In genomic region chr2:27875786-27876185, GRCm38 (mm10) we compare ENCODE assay signal across 22 mouse cellular contexts. TPM values are rescaled to one million over a fixed set of nuclear protein-coding genes. Genes with fewer than 3 reads are reported as not detected.
A peak's percentile ranks its signal among the peaks of the same experiment; 100 is the strongest.
DNase-seq lines count a peak whose midpoint lies in the region; ATAC-seq and TF ChIP-seq lines count a peak whose summit lies in the region.
"Had no signal": no experiment of that assay in that cellular context is flagged by ENCODE, and none has a peak within 500 bp of the region (broad histone marks: within the 10 kb centered on the region; RNA-seq: fewer than 3 reads in every experiment).

No protein-coding gene starts in this region.

- H3K36me3 ChIP-seq in forebrain, postnatal 0 days (ENCODE audit: insufficient read depth): no peaks in the 10 kb centered on the region
- H3K36me3 ChIP-seq in forebrain, embryonic 11.5 days (ENCODE audit: control insufficient read depth, insufficient read depth, low read length): no peaks in the 10 kb centered on the region
- H3K36me3 ChIP-seq: embryonic facial prominence, embryonic 15.5 days; forebrain, embryonic 10.5 days; heart, embryonic 12.5 days; hindbrain, embryonic 15.5 days had no signal

- no peak overlapping the region for H3K27ac ChIP-seq in forebrain, postnatal 0 days (ENCODE audit: low read depth, low read length)
- H3K27ac ChIP-seq in forebrain, embryonic 11.5 days (ENCODE audit: low read depth, low read length): no peak overlapping the region
- no peak overlapping the region for H3K27ac ChIP-seq in layer of hippocampus, adult 2 months
- H3K27ac ChIP-seq: embryonic facial prominence, embryonic 15.5 days; forebrain, embryonic 10.5 days; gastrocnemius, adult 2 months; hindbrain, embryonic 15.5 days had no signal

- WGBS in forebrain, postnatal 0 days: 73% methylated on average over 5 of the region's 5 CpGs
- 76% methylated on average over 5 of the region's 5 CpGs for WGBS in forebrain, embryonic 11.5 days

- H3K4me3 ChIP-seq in forebrain, postnatal 0 days (ENCODE audit: low read depth, low read length): no peak overlapping the region
- H3K4me3 ChIP-seq in forebrain, embryonic 11.5 days (ENCODE audit: low read depth, low read length): no peak overlapping the region
- no peak overlapping the region for H3K4me3 ChIP-seq in layer of hippocampus, adult 2 months
- H3K4me3 ChIP-seq: embryonic facial prominence, embryonic 15.5 days; erythroblast, embryonic 14.5 days; forebrain, embryonic 10.5 days; gastrocnemius, adult 2 months; heart, embryonic 12.5 days; hindbrain, embryonic 15.5 days had no signal

- H3K9ac ChIP-seq in forebrain, postnatal 0 days: no peak overlapping the region
- no peak overlapping the region for H3K9ac ChIP-seq in forebrain, embryonic 11.5 days (ENCODE audit: low read length)
- H3K9ac ChIP-seq: embryonic facial prominence, embryonic 15.5 days; heart, embryonic 12.5 days; hindbrain, embryonic 15.5 days had no signal

- no peak for TF ChIP-seq POLR2A in brain, embryonic 14.5 days (IDR thresholded peaks at IDR 0.05; ENCODE audit: borderline replicate concordance, extremely low read depth, insufficient read depth, insufficient read length, poor library complexity, severe bottlenecking)

- TF ChIP-seq CTCF in forebrain, postnatal 0 days (IDR thresholded peaks at IDR 0.05; ENCODE audit: low read depth): no peak
- TF ChIP-seq CTCF in layer of hippocampus, adult 2 months (conservative IDR thresholded peaks at IDR 0.05): no peak
- TF ChIP-seq CTCF in brain, embryonic 14.5 days (IDR thresholded peaks at IDR 0.05; ENCODE audit: borderline replicate concordance, extremely low read depth, insufficient read depth, insufficient read length): no peak

- no peaks in the 10 kb centered on the region; the same call in 1 of the 2 replicates for H3K4me1 ChIP-seq in forebrain, postnatal 0 days (ENCODE audit: insufficient read depth)
- no peaks in the 10 kb centered on the region for H3K4me1 ChIP-seq in forebrain, embryonic 11.5 days (replicated peaks; ENCODE audit: control insufficient read depth, insufficient read depth, low read length)
- H3K4me1 ChIP-seq: forebrain, embryonic 10.5 days had no signal

- H3K4me2 ChIP-seq in forebrain, postnatal 0 days (ENCODE audit: low read depth): no peak overlapping the region
- H3K4me2 ChIP-seq in forebrain, embryonic 11.5 days (ENCODE audit: low read depth, low read length, severe bottlenecking): no peak overlapping the region
- H3K4me2 ChIP-seq: embryonic facial prominence, embryonic 15.5 days; heart, embryonic 12.5 days; hindbrain, embryonic 15.5 days had no signal

- ATAC-seq in forebrain, postnatal 0 days: no peak
- ATAC-seq in forebrain, embryonic 11.5 days (replicated peaks; ENCODE audit: low FRiP score): no peak

- no peaks in the 10 kb centered on the region for H3K27me3 ChIP-seq in forebrain, postnatal 0 days (ENCODE audit: insufficient read depth, low read length)
- no peaks in the 10 kb centered on the region for H3K27me3 ChIP-seq in forebrain, embryonic 11.5 days (ENCODE audit: control insufficient read depth, insufficient read depth, low read length)
- H3K27me3 ChIP-seq: embryonic facial prominence, embryonic 15.5 days; heart, embryonic 12.5 days; hindbrain, embryonic 15.5 days had no signal

- peak; percentile 24 for DNase-seq in forebrain, postnatal 0 days
- no peak for DNase-seq in forebrain, embryonic 11.5 days (ENCODE audit: low spot score)
- DNase-seq in layer of hippocampus, adult 2 months (ENCODE audit: low spot score in 2 of 2): peak; percentile 16 to 48
- no peak for DNase-seq in layer of hippocampus, postnatal 10 days (ENCODE audit: low spot score in 2 of 2)
- peak; percentile 42 to 60 for DNase-seq in right cerebral cortex, postnatal 10 days (ENCODE audit: low spot score in 2 of 2)
- no peak for DNase-seq in right cerebral cortex, adult 2 months (ENCODE audit: low spot score in 2 of 2)
- peak; percentile 60 for DNase-seq in brain, embryonic 14.5 days (ENCODE audit: low read depth)
- DNase-seq in neural tube, embryonic 10.5 days (ENCODE audit: extremely low spot score, low spot score): no peak
- DNase-seq: adrenal gland, adult 2 months; adrenal gland, postnatal 25 days; cerebellum, adult 11 months; cerebellum, adult 8-10 months; embryo, embryonic 11 days; gastrocnemius, adult 2 months; gastrocnemius, postnatal 25 days; heart, postnatal 36 days had no signal

- H3K9me3 ChIP-seq in forebrain, postnatal 0 days (ENCODE audit: low read length): no peaks in the 10 kb centered on the region
- no peaks in the 10 kb centered on the region for H3K9me3 ChIP-seq in forebrain, embryonic 11.5 days (ENCODE audit: control insufficient read depth, low read length)
- H3K9me3 ChIP-seq: embryonic facial prominence, embryonic 15.5 days; forebrain, embryonic 10.5 days; heart, embryonic 12.5 days; hindbrain, embryonic 15.5 days had no signal

RNA-seq across cellular contexts. Expression of gene Col5a1, which starts 10.4 kb away (rescaled TPM):
- total RNA-seq in forebrain, postnatal 0 days (2014; rRNA removed): 9.0 and 23.6 TPM in 2 replicates
- 3.4 and 4.8 TPM in 2 replicates for polyA plus RNA-seq in forebrain, postnatal 0 days (2015; fragmentation: Nextera tagmentation; extraction: Ambion mirVana)
- 20.9 and 23.7 TPM in 2 replicates for polyA plus RNA-seq in forebrain, embryonic 11.5 days (2014; fragmentation: Nextera tagmentation; extraction: Ambion mirVana)
- 1 to 10 TPM; 3.6 to 4.1 TPM for total RNA-seq in layer of hippocampus, adult 2 months (2021)
- 10 to 100 TPM in 1 of 2 experiments, 1 to 10 TPM in 1; 9.9 to 10.8 TPM for total RNA-seq in layer of hippocampus, postnatal 10 days (2021)
- polyA plus RNA-seq in brain, embryonic 14.5 days (2012; rRNA removed): 15.1 and 29.8 TPM in 2 replicates
- total RNA-seq: granulocyte monocyte progenitor cell, adult 5-6 weeks had no signal

Comparison
In these comparisons a context has a peak if more than half of its experiments do, and no peak if none do; other contexts are left out.
1. DNase-seq: peak in forebrain, postnatal 0 days (single experiment), layer of hippocampus, adult 2 months (2 of 2), right cerebral cortex, postnatal 10 days (2 of 2) and brain, embryonic 14.5 days (single experiment); none in forebrain, embryonic 11.5 days (single experiment), layer of hippocampus, postnatal 10 days (0 of 2), right cerebral cortex, adult 2 months (0 of 2) and neural tube, embryonic 10.5 days (single experiment).